Mouse (Mus musculus) C2C12 (cell line): ENCODE measurements at regions not wholly inside any gene's neighbourhood (a gene's known extent, or its start where the extent isn't known, plus 50 kb on each side); places are given as distances from the start of the nearest gene placed in this dataset.

Experiments
- CEBPB ChIP-seq: IDR thresholded peaks from one replicate; pipeline ENCODE4 v1.6.1; 2011; ENCODE audit warnings: low read depth, mild to moderate bottlenecking, control low read depth, moderate library complexity
- CTCF ChIP-seq: IDR thresholded peaks from one replicate; pipeline ENCODE4 v1.5.1; 2011; ENCODE audit not compliant: control insufficient read depth, insufficient read depth, insufficient read length
- MYOG ChIP-seq: IDR thresholded peaks from one replicate; pipeline ENCODE4 v1.6.1; 2011; ENCODE audit not compliant: control insufficient read depth, insufficient read length; ENCODE audit errors: extremely low read depth
- USF1 ChIP-seq: IDR thresholded peaks from one replicate; pipeline ENCODE4 v1.6.1; 2011; ENCODE audit warnings: low read depth, mild to moderate bottlenecking, control low read depth, moderate library complexity

DNA sequence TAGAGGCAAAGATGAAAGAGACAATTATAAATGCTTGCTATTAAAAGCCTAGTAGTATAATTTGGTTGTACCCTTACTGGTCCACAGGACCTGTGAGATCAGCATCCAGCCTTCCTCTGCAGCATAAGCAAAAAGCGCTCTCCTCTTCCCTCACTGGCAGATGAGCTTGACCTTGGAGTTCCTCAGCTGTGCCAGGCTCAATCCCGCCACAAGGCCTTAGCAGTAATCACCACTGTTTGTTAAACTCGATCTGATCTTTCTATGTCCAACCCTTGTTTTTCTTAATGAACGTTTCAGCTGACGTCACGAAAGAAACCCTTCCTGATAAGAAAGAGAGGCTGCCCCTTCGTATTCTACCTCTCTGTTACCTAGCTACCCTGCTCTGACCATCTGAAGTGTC, 183.5 kb downstream of the Ifng start:
- TF ChIP-seq CTCF = no peak
- no peak for TF ChIP-seq MYOG
- TF ChIP-seq CEBPB = no peak
- TF ChIP-seq USF1 = no peak
